Mouse (Mus musculus): ENCODE data around the gene Epb41l4b.

DNA sequence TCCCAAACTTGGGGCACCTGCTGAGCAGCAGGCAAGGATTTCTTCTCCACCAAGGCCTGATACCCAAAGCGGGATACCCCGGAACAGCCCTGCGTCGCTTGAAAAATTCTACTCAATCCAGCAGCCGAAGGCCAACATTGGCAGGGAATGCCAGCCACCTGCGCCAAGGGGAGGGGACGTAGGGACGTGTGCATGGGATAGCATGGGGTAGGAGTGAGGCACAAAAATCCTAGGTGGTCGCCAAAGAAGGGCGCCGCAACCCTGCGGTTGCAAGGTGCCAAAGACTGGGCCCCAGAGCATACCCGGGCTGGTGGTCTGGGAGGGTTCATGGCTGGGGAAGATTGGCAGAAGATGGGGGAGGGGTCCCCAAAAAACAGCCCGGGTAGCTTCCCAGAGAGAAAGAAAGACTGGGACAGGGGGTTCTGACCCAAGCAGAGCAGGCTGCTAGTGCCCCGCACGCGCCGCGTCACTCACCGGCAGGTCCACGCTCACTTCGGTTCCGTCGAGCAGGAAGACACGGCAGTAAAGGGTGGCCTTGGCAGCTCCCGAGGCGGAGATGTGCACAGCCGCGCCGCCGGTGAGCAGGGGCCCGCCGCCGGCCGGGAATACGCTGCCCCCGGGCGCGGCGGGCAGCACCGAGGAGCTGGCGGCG is 737 bp downstream of the Epb41l4b start:
- TF ChIP-seq CTCF (IDR thresholded peaks at IDR 0.05; ENCODE audit: low read depth, low read length) (no peak), POLR2A (IDR thresholded peaks at IDR 0.05; ENCODE audit: borderline replicate concordance, low read depth, low read length) (no peak)

Data from bone marrow macrophage, adult 2 months (primary cell).